Mouse (Mus musculus): ENCODE results near the gene Tmem119.

Gene Tmem119

DNA sequence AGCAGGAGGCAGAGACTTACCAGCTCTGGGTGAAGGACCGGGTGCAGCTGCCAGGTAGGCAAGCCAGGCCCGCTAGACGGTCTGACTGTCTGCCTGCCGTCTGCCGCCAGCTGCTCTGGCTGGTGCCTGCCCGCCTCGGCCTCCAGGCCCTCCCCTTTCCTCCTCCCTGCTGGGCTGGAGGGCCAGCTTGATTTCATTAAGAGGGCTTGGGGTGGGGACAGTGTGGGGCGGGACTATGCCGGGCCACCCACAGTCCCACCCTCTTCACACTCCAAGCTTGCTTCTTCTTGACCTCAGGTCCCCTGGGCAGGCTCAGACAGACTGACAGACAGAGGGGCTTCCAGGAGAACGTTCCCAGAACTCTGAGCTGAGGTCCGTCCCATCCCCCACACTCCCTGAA, at the start of gene Tmem119:
TSS of gene Tmem119 (minus strand) at position 237 of the 400 bp plus-strand sequence.
- in situ Hi-C loops (cut with MboI) = loop anchor here (25.0 kb wide), 1 partner anchor 438 kb away; the partner anchor contains the start of gene Aym1

DNA sequence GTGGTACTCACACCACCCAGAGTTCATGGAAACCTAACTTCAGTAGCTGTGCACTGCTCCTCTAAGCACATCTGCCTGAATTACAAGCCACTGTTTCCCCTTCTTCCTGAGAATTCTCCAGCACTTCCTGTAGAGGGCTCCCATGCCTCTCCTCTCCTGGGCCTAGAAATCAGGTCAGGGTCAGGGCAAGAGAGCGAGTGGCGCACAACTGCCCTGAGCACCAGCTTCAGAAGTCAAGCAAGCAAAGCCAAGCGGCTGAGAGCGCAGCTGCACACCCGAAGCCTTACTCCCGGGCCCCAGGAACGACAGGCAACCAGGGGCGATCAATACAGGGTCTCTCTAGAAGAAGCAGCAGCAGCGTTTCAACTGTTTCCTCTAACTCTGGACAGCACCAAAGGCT, 47.3 kb upstream of the Tmem119 start:
- in situ Hi-C loops (cut with MboI) = no loop called here

DNA sequence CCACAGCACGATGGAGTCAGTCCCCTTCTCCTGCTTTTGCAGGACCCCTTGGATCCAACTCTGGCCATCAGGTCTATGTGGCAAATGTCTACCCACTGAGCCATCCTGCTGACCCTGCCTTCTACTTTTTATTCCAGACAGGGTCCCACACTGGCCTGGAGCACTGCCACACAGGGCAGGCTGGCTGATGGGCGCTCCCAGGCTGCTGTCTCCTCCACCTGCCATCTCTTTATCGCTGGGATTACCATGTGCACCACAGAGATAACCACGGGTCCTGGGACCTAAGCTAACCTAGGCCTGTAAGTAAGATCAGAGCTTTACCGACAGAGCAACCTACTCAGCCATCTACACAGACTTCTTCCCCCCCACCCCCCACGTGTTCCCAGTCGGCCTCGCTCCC, 46.3 kb upstream of the Tmem119 start:
- in situ Hi-C loops (cut with MboI) = no loop called here

DNA sequence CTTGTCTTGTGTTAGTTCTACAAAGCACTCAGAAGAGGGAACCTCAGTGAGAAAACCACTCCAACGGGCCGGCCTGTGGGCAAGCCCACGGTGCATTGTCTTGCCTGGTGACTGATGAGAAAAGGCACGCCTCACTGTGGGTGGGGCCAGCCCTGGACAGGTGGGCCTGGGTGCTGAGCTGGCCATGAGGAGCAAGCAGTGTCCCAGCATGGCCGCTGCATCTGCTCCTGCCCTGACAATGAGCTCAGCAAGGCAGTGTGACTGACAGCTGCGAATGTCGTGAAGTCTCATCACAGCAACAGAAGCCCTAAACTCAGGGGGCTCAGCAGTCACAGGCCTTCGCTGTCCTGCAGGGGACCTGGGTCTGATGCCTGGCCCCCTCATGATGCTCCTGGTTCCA, 45.3 kb upstream of the Tmem119 start:
- in situ Hi-C loops (cut with MboI) = no loop called here

DNA sequence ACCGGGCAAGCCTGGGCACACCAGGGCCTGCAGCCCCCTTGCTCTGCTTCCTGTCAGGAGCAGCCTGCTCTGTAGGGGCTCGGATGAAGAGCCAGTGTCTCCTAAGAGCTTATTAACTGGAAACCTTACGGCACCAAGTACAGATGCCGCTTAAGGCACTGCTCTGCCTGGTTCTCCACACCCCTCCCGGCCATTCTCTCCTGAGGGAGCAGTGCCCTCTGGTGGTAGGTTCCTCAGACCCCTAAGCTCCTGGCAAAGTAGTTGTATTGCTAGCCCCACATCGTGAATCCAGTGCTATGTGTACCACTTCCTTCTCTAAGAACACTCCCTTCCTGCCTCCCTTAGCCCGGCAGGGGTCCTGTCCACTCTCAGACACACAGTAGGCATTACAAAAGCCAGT, 44.4 kb upstream of the Tmem119 start:
- in situ Hi-C loops (cut with MboI) = no loop called here

DNA sequence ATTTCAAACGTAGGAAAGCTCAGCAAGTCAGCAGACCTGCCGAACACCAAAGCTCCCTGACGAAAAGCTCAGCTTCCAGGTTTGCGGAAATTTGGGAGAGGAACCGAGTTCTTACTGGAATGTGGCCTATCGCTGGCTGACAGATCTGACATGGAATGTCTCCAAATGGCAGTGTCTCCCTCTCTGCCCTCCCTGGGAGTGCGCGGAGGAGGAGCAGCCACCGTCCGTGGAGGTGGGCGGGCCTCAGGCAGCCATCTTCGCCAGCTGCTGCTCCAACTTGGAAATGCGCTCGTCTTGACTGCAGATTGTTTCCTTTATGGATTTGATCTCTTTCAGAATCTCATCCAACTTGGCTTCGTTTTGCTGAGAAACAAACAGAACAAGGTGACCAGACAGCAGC, 43.8 kb upstream of the Tmem119 start:
- in situ Hi-C loops (cut with MboI) = no loop called here

DNA sequence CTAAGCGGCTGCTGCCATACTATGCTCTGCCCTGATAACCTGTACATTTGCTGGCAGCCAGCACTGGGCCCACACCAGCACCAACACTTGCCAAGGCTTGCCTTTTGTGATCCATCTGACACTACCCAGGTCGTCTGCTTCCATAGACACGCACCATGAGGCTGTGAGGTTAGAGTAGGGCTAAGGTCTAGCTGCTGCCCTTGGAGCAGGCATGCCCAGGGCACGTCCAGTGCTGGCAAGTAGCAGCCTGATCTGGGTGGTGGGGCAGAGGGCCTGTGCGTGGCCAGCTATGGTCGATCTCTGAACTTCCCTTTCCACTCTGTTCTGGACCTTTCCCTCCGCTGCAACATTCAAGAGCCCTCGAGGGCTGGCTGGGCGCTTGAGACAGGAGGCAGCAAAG, 42.6 kb upstream of the Tmem119 start:
- in situ Hi-C loops (cut with MboI) = no loop called here

DNA sequence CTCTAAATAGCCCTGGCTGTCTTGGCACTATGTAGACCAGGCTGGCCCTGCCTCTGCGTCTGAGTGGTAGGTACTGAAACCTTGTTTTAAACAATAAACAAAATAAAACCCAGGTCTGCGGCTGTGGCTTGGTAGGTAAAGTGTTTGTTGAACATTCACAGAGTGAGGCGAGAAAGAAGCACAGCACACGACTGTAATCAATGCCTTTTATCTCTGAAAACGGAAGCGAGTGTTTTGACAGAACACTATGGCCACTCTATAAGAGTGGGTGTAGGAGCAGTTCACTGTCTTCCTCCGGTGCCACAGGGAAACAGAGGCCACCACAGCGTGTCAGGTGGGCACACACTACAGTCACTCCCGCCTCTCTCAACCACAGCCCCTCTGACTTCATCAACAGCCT, 41.9 kb upstream of the Tmem119 start:
- in situ Hi-C loops (cut with MboI) = no loop called here

DNA sequence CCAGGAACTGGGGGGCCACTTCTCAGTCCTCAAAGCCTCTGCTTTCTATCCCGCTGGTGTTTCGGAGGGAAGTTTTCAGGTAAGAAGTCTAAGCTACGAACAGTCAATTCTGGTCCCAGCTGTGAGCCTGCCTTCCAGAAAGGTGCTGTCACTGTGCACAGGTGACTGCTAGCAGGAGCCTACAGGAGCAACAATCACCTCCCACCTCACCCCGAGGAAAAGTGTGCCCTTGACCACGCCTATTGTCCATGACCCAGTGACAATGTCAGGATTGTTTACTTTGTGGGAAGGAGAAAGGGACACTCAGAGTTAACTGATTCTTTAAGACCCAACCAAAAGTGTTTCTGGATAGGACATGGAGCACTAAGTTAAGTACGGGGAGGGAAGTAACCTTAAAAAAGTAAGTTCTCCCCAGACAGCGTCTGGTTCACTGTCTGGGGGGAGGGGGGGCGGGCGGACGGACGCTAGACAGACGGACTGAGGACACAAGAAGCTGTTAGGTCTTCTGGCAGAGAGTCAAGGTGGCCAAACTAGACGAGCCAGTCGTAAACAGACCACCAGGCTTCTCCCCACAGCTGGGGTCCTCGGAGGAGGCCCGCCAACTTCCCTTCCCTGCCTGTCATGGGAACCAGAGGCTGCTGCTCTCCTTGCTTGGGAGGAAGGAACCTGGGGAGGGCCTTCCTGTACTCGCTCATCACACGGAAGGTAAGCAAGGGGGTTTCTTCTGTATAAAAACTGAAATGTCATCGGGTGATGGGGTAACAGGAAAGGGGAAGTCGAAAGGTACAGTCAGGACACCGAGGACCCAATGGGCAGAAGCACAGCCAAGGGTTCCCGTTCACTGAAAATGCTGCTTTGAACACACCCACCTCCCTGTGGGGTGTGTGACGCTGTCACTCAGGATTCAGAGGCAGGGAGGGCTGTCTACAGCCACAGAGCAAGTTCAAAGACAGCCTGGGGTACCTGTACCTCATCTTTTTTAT, 41.2 kb upstream of the Tmem119 start:
- in situ Hi-C loops (cut with MboI) = no loop called here

DNA sequence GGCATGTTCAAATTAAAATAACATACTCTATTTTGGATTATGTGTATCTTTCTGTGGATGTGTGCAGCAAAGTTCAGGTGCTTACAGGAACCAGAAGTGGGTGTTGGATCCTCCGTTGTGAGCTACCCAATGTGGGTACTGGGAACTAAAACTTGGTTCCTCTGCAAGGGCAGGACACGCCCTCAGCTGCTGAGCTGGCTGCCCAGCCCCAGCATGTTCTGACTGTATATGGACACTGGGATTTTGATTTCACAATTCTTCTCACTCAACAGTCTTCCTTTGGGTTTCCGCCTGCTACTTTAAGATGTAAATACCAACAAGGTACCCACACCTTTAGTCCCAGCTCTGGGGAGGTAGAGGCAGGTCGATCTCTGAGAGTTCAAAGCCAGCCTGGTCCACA, 40.1 kb upstream of the Tmem119 start:
- in situ Hi-C loops (cut with MboI) = no loop called here

DNA sequence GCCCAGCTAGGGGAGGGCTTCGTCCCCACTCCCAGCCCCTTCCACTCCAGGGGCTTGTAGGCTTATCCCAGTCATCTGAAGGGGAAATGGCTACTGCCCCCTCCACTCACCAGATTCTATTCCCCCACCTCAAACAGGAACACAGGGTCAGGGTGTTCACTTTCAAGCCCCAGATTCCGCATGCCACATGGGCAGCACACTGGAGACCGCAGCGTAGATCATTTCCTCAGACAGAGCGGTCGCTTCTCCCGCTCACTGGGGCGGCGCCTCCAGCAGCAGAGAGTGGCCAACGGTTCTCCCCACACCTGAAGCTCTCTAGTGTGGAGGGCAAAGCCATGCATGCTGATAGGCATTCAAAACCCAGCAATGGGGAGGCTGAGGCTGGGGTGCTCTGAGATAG, 36.6 kb upstream of the Tmem119 start:
- in situ Hi-C loops (cut with MboI) = no loop called here

DNA sequence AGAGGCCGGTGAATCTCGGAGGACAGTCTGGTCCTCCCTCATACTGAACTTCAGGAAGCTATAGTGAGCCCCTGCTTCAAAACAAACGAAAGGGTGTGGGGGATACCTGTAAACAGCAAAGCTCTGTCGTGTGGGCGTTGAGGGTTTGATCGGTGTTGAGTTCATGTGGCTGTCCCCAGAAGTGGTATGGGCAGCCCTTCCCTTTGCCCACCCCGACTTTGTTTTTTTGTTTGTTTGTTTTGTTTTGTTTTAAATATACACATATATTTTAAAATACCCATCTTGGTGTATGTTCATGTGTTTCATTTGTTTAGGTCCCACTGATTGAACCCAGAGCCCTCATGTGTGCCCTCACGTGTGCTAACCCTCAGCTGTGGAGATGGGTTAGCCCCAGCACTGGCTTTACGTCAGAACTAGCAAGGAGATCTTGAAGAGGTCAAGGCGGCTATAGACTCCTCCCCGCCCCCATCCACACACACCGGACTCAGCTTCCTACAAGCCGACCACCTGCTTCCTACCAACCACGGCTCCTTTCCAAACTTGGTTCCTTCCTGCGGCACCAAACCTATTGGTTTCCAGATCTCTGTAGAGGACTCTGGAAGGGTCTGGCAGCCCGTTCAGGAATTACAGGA, 33.1 kb upstream of the Tmem119 start:
- in situ Hi-C loops (cut with MboI) = no loop called here

DNA sequence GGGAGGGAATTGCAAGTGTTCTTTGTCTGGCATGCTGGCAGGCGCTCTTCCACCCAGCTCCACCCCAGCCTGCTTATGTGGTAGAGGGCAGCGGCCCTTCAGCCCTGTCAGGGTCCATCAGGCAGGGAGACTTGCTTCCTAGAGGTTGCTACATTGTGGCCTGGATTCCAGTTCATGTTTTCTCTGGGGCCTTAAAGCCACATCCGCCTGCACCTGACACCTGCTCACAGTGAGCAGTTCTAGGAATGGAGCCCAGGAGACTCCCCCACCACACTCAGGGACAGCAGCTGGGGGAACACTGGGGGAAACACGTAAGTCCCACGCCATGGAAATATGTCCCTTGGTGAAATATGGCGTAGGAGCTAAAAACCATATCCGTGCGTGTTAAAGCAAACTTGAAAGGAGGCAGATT, 32.2 kb upstream of the Tmem119 start, which contains the start of gene Selplg:
TSS of gene Selplg (minus strand) at position 155 of the 412 bp plus-strand sequence.
- in situ Hi-C loops (cut with MboI) = no loop called here

DNA sequence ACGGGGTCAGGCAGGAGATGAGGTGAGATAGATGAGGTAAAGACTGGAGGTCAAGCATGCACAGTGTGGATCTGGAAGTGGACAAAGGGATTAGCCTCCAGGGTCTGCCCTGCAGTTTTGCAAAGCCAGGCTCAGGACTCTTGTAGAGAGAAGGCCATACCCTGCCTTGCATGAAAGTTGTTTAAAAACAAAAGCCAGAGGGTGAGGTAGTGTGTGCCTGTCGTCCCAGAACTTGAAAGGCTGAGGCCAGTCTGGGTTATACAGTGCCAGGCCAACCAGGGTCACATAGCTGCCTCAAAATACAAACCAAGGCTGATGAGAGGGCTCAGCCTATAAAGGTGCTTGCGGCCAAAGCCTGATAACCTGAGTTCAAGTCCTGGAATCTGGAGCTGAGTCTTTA, 31.4 kb upstream of the Tmem119 start:
- in situ Hi-C loops (cut with MboI) = no loop called here

DNA sequence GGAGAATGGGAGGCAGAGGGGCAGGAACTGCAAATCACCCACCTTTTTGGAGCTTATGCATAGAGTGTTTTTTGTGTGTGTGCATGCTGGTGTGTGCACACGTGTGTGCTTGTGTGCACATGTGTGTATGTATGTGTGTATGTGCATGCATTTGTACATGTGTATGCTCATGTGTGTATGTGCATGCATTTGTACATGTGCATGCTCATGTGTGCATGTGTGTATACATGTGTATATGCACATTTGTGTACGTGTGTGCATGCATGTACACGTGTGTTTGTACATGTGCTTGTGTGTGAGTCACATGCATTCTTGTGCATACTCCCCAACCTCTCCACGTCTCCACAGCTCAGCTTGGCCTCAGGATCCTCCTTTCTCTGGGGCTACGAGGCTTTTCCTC, 30.5 kb upstream of the Tmem119 start:
- in situ Hi-C loops (cut with MboI) = no loop called here

DNA sequence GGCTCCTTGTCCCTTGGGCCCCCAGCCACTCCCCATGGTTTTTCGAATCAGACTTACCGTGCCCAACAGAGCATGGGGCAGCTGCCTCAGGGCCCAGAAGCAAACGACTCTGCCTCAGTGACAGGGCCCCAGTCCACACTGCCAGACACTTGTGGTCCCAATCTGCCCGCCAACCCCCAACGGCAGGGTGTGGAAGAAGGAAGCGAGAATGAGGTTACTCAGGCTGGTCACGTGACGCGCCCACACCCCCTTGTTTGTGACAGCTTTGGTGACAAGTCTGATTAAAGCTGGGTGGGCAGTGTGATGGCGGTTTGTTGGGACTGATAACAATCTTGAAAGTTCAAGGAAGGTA, 30.0 kb upstream of the Tmem119 start:
- in situ Hi-C loops (cut with MboI) = no loop called here

DNA sequence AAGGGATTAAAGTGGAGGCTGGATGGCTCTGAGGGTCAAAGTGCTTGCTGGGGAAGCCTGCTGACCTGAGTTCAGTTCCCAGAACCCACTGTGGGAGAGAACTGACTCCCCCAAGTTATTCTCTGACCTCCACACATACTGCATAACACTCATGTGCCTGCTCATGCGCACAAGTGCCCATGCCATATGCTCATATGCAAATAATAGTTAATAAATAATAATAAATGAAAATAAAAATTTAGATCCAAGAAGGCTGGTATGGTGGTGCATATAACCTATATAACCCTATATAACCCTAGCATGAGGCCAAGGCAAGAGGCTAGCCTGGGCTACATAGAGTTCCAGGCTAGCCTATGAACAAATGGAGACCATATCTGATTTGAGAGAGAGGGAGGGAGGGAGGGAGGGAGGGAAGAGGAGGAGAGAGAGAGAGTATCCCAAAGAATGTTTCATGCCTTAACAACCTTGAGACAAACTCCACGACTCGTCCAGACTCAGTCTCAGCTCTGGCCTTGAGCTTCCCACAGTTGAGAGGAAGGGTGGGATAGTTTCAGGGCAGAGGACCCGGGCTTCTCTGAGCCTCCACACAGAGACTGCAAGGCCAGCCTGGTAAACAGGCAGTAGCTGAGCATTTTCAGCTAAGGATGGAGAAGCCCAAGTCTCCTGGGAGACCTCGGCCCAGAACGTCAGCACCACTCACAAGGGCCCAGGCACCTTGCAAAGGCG, 29.4 kb upstream of the Tmem119 start:
- in situ Hi-C loops (cut with MboI) = no loop called here

DNA sequence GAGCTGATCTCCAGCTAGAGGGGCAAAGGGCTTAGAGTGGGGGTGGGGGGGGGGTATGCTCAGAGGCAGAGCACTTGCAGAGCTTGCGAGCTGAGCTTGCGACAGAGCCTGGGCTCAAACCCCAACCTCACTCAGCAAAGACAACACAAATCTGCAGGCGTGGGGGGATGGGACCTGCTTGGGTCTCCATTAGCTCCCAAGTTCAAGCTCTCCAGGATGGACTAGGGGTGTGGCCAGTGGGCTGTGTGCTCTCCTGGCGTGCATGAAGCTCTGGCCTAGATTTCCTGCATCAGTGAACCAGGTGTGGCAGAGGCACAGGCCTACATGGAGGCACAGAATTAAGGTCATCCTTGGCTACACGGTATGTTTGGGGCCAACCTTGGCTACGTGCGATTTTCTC, 28.2 kb upstream of the Tmem119 start:
- in situ Hi-C loops (cut with MboI) = no loop called here

DNA sequence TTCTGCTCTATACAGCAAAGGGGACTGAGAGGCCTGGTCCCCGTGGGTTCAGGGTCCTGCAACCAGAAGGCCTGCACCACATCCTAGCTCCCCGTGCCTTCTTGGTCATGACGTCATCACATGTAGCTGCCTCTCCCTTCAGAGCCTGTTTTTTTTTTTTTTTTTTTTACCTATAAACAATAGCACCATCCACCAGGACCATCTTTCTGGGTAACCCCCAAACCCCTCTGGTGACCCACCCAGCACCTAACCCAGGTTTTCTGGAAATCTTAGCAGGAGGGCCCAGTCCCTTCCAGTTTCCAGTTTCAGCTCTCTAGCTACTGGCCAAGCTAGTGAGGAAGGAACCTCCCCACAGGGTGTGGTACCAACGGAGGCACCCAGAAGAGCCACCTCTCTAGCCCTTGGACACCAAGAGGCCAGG, 27.7 kb upstream of the Tmem119 start:
- in situ Hi-C loops (cut with MboI) = no loop called here

DNA sequence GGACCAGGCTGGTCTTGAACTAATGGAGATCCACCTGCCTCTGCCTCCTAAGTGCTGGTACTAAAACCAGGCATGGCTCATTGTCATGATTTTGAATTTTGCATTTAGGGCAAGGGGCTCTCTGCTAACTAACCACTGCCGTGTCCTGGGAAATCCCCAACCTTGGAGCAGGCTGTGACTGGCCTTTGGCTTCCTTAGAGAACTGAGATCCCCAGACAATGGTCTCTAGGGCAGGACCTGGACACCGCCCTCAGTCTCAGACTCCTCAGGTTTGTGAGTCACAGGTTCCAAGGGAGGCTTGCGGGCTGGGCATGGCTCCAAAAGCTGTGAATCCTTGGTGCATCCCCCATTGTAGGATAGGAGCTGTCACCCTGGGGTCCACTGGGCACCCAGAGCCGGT, 26.3 kb upstream of the Tmem119 start:
- in situ Hi-C loops (cut with MboI) = no loop called here

DNA sequence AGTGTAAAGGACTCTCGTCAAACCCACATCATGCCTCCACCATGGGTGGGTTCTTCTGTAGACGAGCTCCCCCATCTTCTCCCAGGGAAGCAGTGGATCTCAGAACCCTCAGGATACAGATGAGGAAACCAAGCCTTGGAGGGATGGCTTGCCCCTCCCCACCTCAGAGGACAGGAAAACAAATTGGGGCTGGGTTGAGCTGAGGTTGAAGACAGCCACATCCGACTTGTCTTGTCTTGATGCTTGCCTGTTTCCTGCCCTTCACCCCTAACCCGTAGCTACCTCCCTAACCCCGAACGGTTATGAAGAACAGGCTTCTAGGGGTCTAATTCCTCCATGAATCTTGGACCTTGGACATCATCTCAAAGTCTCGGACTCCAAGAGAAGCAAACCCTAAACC, 25.2 kb upstream of the Tmem119 start:
- in situ Hi-C loops (cut with MboI) = no loop called here

DNA sequence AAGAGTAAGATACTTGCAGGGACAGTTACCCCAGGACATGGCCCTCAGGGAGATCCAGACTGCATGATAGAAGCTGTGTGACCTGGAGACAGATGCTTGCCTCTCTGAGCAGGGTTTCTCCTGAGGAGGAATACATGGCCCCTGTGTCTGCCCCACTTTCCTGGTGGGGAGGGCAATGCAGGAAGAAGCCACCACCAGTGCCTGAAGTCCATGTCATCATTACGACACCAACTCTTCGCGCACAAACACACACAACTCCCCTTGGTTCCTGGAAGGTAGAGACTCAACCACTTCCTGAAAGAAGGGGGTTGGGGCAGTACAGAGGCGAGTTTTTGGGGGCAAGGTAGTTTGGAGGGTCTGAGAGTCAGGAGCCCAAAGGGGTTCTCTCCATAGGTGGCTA, 23.9 kb upstream of the Tmem119 start:
- in situ Hi-C loops (cut with MboI) = loop anchor here (25.0 kb wide), 1 partner anchor 462 kb away; the partner anchor contains the start of gene Aym1
